Mouse (Mus musculus) right cerebral cortex, adult 2 months (tissue): ENCODE data around the gene Grwd1.
"Not testable (repeated sequence)": the region's sequence is repeated elsewhere in the genome, so short reads cannot be mapped to it uniquely, and the experiment has no call there.

ENCODE experiments used
- DNase-seq, 2 experiments: peaks; one replicate each; pipeline ENCODE4 v3.0.0; 2021 to 2022; ENCODE audit warnings: low spot score in 2 of 2

Grwd1 gene

DNA sequence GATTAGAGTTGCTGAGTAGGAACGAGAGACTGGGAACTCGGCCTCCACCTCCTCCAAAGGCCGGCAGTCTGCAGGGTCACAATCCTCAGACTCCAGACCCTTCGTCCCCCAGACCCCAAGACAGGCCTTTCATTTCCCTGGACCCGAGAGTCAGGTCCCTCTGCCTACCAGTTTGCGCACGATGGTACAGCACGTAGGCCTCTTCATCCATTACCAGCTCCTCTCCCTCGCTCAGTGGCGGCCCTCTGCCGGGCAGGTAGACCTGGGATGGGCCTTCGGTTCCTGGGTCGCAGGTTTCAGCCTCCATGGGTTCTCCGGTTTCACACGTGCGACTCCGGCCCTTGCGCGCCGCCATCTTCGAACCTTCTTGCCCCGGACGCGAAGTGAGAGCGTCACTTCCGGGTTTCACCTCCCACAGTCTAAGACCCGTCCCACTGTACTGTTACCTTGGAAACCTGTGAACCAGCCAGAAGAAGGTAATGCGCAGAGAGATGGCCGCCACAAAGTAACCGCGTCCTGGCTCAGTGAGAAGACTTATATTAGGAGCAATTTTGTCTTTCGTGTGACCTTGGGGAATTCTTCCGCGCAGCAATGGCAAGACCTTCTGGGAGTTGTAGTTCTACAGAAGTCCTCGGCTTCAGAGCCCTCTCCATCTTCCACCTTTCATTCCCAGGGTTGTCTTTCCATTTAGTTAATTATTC is at the start of gene Grwd1:
Gene Grwd1 (minus strand): TSS at position 518 of the 701 bp plus-strand sequence.
- peak; percentile 86 to 92 for DNase-seq

DNA sequence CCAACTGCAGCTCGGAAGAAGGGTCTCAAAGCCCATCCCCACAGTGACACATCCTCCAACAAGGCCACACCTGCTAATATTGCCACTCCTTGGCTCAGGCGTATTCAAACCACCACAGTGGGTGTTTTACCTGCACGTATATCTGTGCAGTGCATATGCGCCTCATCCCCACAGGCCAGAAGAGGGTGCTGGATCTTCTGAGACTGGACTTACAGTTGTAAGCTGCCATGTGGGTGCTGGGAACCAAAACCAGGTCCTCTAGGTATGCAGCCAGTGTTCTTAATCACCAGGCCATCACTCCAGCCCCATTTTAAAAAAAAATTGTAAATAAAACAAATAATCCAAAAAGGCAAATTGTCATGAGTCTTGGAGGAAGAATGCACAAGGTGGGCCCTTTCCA is 49.8 kb upstream of the Grwd1 start:
- DNase-seq: no peak

DNA sequence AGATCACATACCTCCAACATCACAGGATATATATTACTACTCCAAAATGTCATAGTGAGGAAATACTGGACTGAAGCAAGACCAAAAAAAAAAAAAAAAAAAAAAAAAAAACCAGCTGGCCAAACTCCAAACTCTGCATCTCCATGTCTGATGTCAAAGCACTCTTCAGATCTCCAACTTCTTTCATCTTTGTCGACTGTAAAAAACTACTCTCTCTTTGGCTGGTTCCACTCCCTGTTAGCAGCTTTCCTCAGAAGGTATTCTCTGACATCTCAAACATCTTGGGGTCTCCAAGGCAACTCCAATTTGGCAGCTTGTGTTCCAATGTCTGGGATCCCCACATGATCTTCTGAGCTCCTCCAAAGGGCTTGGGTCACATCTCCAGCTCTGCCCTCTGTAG is 47.5 kb upstream of the Grwd1 start, which contains the start of gene Grin2d:
Gene Grin2d (minus strand): TSS at position 101 of the 400 bp plus-strand sequence.
- DNase-seq: not testable (repeated sequence)

DNA sequence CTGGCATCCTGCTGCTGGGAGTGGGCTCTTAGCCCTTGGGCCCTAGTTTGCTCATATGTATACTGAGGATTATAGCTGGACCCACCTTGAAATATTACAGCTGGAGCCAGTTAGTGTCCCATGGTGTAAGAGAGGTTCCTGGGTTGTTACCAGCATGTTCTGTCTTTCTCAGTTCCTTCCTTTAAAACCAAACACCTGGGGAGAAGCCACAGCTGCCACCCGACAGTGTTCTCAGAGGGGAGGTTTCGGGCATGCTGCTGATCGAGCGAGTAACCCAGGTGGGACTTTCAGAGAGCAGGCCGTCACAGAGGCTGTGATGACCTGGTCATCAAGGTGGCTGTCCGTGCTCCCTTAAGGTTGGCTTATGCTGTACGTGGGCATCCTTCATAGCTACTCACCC is 46.2 kb upstream of the Grwd1 start:
- DNase-seq: no peak

DNA sequence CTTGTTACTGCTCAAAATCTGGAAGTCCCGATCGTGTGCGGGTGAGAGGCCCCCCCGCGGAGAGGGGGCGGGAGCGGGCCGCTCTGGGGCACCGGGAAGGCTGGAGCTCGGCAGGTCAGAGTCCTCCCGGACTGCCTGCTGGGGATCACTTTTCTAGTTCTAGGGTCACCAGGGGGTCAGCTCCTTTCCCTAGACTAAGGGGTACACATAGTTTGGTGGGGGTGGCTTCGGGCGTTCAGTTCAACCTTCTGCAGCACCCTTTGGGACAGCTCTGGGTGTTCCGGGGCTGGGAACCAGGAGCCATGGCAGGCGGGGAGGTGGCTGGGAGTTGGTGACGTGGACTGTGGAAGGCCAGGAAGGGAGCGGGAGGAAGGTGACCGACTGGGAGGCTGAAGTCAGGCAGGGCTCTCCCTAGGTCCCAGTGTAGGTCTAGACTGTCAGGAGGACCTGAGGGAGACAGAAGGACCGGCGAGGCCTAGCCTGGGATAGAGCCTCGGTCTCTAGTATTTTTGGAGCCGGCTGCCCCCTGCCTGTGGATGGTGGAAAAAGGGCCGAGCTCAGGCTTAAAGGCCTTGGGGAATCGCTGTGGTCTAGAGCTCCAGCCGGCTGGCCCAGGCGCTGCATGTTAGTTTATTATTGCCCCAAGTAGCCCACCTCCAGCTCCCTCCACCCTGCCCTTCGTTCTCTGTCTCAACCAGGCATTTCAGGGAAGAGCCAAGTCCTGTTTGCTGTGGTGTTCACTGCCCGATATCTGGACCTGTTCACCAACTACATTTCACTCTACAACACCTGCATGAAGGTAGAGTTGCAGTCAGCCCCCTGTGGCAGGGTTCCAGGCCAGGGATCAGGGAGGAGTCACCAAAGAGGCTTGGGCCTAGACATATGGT is 42.6 kb upstream of the Grwd1 start:
- DNase-seq: peak; percentile 42 to 51

DNA sequence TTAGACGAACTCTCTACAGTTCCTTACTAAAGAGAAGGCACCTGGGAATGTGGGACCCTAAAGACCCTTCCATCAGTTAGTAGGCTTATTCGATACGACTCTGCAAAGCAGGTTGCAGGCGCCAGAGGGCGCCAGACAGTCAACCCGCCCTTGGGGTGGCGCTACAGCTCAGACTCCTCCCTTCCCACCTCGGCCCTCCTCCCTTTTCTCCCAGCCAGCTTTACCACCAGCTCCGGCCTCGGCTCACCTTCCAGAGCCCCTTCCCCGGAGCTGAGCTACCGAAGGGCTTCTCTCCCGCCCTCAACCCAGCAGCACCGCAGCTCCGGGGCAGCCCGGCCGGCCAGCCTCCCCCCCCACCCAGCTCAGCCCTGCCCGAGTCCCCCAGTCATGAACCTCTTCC is 41.9 kb upstream of the Grwd1 start, which contains the start of gene Kdelr1:
Gene Kdelr1 (plus strand): TSS at position 149 of the 400 bp plus-strand sequence.
- DNase-seq: peak; percentile 92 to 93

DNA sequence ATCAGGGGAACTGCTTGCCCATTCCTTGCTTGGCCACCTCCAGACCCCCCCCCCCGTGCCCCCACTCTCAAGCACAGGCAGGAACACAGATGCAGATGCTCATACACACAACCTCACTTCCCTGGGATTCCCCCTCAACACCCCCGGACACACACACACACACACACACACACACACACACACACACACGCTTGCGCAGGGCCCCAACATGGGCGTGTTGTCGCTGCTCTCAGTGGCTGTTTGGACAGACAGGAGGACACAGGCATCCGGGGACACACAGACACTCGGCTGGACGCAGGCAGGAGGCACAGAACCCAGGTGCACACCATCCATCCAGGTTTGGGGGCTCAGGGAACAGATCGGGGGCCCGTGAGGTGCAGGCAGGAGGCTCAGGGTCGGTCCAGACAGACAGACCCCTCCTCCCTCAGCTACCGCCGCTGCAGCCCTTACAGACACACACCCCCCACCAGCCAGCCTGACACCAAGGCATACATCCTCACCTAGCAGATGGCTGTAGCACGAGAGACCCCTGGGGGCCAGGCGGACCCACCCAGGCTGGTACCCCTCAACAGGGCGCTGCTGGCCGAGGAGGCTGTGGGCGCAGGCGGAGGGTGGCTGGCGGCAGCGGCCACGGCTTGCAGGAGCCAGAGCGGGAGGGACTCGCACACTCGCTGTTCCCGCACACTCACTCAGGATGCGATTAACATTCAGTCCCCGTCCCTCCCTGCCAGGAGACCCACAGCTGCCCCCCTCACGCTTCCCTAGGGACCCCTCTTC is 39.7 kb upstream of the Grwd1 start:
- peak in 1 of 2 experiments; percentile 26 for DNase-seq

DNA sequence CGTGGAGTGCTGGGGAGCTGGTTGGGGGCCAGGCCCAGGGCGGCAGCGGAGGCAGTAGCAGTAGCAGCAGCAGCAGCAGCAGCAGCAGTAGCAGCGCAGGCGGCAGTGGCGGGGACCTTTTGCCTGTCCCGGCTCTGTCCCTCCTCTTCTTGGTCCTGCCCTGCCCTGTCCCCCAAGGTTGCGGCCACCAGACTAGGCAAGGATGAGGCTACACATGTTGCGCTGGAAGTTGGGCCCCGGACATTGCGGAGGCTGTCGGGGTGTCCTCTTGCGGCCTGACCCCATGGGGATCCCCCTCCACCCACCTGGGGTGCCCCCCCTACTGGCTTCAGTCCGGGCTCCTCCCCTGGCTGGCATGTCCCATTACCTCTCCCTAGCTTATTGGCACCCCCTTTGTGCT is 39.0 kb upstream of the Grwd1 start:
- no peak for DNase-seq

DNA sequence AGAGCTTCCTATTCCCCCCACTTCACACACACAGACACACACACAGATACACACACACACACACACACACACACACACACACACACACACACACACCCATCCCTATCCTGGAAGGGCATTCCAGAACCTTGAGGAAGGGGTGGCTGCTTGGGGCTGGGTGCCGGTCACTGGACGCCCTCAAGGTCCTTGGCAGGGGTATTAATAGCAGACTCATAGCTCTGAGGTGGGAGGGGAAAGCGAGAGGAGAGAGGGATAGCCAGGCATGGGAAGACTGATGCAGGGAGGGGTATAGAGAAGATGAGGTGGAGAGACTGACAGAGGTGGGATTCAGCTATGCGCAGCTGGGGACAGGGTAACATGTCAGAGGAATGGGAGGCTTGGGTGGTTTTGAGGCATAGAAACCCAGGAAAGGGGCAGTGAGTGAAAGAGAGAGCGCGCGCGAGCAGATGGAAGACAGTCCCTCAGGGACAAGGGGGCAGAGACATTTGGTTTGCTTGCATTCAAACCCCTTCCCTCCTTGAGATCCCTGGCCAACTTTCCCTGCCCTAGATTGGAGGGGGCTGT is 38.4 kb upstream of the Grwd1 start:
- no peak for DNase-seq

DNA sequence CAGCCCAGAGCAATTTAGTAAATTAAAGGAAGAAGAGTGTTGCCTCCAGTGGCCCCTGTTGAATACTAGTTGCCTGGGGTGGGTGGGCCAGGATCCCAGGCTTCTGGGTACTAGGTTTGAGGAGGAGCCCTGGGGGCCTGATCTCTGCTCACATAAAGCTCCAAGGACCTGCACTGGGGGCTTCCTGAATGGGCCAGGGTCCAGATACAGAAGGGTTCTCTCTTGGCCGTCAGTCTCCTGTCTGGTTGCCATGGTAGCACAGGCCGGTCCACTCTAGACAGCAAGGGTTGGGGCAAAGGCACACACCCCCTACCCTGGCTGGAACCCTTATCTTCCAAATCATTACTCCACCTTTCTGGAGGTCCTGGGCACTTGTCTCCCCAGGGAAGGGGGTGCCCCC is 37.1 kb upstream of the Grwd1 start:
- DNase-seq: no peak

DNA sequence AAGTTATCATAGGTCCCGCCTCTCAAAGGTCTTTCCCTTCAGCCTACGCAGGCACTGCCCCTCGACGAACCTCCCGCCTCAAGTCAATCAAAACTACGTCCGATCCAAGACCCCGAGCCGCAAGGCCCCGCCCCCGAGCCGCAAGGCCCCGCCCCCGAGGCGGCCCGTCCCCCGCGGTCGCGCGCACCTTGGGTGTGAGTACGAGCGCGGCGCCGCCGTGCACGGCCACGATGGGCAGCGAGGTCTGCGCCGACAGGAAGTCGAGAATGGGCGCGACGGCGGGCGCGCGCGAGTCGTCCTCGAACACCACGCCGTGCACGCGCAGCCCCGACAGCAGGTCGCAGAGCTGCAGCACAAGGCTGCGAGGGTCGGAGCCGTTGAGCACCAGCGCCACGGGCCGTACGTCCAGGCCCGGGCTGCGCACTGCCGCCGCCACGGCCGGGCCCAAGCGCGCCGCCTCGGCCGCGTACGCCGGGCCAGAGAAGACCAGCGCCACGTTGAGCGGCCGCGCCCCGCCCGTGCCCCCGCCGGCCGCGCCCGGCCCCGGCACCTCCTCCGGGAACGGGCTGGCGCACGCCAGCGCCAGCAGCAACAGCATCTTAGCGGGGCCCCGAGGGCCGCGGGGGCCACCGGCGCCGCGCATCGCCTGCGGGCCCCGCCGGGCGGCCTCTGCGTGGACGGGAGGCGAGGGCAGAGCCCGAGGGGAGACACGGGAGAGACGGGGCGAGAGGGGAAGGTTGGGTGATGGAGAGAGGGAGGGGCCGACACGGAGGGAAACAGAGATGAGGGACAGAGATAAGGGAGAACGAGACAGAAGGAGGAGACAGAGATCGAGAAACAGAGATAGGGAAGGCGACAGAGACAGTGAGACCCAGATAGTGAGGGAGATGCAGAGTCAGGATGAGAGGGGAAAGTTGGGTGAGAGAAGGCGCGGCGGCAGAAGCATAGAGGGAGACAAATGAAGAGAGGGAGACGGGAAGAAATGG is 35.5 kb upstream of the Grwd1 start:
- peak; percentile 67 to 80 for DNase-seq

DNA sequence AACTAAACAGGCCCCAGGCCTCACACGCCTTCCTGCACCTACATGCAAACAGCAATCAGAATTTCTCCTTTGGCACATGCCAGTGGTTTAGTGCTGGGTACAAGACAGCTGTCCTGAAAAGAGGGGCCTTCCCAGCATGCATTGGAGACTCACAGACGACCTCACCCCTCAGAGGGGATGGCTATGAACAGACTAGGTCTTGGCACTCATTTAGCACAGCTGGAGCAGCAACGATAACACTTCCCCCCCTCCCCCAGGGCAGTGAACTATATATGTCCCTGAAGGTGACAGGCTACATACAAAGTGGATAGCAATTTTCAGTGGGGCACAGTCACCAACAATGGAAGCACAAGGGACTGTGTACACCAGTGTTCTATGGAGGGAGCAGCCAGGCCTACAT is 33.7 kb upstream of the Grwd1 start:
- DNase-seq: no peak

DNA sequence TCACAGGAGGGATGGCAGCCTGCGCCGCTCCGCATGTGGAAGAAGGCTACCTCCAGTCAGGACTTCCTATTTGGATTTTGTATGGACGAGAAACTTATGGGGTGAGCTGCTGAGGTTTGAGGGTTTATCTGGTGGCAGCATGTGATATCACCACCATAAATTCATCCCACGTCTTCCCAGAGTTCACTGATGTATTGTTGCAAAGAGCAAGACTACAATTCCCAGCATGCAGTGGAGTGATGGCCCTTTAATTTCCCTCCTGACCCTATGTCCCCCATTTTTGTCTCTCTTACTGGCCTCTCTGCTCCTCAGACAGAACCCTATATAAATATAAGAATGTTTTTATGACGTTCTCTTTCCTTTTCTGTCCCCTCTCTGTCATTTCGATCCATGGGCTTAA is 32.1 kb upstream of the Grwd1 start:
- no peak for DNase-seq

DNA sequence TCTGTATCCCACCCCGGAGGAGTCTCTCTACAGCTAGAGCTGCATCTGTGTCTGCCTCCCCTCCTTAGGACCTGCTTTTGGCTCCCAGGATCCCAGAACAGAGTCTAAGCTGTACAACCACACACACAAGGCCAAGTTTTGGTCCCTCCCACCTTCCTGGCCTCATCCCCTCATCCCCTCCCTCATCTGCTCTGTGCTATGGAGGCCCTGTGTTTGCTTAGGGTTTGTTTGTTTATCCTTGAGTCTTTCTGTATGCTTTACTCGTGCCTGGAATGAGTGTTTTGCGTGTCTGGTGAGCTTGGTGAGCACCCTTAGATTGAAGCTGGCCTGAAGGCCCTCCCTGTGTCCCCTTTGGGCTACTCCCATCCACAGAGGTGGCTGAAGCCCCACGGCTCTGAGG is 28.3 kb upstream of the Grwd1 start:
- no peak for DNase-seq

DNA sequence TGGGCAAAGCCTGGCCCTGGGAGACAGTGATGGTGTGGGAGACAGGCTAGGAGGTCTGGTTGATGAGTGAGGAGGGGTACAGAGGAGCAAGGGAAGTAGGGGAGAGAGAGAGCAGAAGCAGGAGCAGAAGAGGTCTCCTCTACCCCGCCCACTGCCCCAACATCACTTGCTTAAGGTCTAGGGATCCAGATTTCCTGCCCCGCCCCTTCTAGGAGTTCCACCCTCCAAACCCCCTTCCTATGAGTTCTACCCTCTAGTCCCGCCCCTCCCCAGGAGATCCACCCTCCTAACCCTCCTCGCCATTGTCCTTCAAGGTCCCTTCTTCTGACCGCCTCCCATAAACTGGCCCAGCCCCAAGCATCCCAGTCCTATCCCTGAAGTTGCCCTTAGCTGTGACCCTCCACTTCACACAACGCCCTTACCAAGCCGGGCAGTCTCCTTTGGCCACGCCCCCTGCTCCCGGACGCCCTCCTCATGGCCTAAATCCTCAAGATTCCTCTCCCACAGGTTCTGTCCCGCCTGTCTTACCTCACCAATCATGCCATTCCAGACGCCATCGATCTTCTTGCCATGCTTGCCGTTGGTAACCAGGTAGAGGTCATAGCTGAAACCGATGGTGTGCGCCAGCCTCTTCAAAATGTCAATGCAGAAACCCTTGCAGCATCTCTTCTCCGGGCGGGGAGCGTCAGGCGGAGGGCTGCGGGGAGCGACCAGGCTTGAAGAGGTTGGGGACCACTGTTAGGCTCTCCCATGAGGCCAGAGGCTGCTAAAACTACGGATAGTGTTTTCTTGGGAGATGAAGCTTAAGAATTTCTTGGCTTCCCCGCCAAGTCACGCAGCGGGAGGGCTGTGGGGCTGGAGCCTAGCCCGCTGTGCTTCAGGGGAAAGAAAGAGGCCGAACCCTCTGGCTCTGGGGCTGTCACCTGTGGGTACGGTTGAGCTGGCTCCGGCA is 26.5 kb upstream of the Grwd1 start:
- DNase-seq: no peak

DNA sequence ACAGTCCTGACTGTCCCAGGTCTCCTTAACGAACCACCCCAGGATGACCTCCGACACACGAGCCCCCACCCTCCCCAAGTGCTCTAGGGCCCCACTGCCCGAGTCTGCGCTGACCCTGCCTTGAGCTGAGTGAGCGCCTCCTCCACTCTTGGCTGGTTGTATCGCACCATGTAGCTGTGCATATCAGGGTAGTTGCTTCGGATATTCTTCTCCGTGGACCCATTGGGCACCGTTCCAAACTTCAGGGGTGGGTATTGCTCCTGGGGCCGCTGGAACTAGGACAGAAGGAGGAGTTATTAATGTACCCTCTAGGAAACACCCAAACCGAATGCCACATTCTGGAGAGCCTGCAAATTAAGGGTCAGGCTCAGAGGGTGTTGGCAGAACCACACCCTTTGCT is 22.3 kb upstream of the Grwd1 start:
- DNase-seq: no peak

DNA sequence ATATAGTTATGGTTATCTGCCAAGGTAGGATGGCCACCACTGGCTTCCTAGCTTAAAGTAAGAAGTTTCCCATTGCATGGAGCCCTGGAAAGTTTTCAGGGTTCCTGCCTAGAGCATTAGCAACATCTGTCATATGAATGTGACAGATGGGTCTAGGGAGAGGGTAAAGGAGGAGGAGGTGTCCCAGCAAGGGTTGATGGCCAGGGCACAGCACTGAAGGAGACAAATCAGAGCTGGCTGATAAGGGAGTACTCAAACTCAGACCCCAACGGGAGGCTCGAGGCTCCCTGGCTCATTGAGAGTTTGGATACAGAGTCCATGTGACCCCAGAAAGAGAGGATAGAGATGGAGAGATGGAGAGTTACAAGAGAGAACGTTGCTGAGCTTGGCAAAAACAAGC is 19.9 kb upstream of the Grwd1 start:
- DNase-seq: no peak

DNA sequence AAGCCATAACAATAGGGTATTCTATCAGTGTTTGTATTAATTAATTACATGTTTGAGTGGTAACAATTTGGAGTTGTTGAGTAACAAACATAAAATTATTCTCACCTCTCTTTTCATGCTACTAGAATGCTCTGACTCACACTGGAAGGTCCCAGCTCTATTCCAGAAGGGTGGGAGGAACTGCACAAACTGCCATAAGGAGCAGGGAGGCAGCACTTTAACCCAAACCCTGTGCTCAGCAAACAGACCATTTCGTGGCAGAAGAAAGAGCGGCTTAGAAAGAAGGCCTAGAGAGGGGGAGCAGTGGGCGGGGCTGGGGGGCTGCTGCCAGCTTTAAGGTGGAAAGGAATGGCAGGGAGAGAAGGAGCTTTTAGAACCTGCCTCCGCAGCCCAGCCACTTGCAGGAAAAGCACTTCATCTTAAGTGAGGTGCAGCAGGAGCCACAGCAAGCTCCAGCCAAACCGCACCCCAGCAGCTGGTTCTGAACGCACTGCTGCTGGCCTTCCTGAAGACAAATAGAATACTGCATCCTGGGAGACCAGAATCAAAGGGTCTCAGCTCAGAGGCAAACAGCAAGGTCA is 17.8 kb upstream of the Grwd1 start:
- no peak for DNase-seq
